Mouse (Mus musculus): ENCODE measurements around the gene Zfp628.
"Not testable (repeated sequence)": the region's sequence is repeated elsewhere in the genome, so short reads cannot be mapped to it uniquely, and the experiment has no call there.

The Zfp628 gene

DNA sequence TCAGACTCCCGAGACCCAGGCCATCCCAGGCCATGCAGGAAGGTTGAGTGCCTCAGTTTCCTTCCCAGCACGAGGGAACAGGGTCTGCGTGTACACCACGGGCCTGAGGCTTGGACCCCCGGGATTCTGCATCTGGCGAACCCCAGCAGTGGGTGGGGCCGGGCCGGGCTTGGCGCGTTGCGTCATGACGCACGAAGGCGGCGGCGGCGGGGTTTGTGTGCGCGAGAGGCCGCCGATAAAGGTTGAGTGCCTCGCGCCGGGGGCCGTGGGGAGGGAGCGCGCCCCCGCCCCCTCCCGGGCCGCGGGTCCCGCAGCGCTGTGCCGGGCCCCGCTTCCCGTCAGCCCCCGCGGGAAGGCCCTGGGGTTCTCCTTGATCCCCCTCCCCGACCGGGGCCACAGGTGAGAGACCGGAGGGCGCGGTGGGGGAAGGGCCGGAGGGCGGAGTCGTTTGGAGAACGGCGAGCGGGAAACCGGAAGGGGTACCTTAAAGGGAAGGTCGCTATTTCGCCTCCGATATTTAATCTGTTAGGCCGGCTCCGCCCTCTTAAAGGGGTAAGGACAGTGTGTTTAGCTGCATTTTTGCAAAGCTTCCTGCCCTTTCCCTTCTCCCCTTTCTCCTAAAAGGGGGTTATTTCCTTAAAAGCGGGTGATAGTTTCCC is at the start of gene Zfp628:
Gene Zfp628 (plus strand): TSS at position 211 of the 659 bp plus-strand sequence.
- peak; percentile 96 for DNase-seq

GRCm38 (mm10) chr7:4865579-4866493 is 49.2 kb upstream of the Zfp628 start:
- peak; percentile 88 for DNase-seq

DNA sequence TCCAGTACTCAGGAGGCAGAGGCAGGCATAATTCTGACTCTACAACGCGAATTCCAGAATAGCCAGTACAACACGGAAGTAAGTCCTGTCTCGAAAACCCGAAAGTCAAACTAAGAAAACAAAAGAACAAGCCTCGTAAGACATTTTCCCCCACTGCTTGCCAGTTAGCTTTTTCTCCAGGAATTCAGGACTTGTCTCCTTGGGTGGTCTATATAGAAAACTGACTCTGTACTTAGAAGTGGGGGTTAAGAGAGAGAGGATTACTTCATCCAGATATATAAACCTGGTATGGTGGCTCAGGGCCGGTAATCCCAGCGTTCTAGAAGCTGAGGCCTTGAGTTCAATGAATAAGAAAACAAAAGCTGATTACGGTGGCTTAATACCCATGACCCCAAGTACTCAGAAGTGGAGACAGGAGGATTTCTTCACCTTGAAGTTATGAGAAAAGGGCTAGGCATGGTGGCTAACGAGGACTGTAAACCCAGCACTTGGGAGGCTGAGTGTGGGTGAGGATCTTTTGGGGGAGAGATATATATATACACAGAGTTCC is 48.3 kb upstream of the Zfp628 start:
- DNase-seq, result no peak

DNA sequence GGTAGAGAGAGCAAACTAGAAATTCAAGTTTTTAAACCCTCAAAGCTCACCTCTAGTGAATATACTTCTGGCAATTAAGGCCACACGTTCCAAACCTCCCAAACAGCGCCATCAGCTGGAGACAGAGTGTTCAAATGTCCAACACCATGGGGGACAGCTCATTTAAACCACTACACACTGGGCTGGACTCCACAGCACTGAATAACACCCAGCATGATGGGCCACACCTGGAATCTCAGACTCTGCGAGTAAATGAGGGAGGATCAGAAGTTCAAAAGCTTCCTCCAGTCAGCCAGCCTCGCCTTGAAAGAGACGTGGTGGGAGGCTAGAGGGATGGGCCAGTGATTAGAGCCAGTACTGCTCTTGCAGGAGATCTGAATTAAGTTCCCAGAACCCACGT is 44.9 kb upstream of the Zfp628 start, which contains the start of gene Isoc2b:
Gene Isoc2b (minus strand): TSS at position 126 of the 400 bp plus-strand sequence.
- no peak for DNase-seq

DNA sequence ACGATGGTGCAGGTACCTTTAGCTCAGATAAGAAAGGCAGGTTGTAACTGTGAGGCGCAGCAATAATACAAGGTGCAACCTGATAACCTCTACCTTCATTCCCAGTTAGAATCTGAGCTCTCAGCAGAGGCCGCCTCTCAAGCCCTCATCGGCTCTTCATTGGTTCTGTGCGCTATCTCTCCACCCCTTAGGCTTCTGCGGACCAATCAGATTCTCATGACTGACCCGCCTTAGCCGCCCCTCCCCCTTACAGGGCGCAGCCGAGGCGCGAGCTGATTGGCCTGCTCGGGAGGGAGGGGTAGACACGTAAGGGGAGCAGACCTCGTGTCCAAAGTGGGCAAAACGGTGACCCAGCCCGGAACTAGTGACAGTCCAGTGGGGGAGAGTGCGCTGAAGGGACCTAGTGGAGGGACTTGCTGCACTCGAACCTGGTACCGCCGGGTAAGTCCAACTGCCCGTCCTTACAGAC is 38.2 kb upstream of the Zfp628 start, which contains the start of gene Isoc2a:
Gene Isoc2a (plus strand): TSS at position 401 of the 469 bp plus-strand sequence.
- peak; percentile 75 for DNase-seq

- DNase-seq, result no peak
Observed at GRCm38 (mm10) chr7:4877226-4877625, 37.8 kb upstream of the Zfp628 start.

GRCm38 (mm10) chr7:4878186-4878585 is 36.8 kb upstream of the Zfp628 start:
- DNase-seq, result no peak

GRCm38 (mm10) chr7:4879036-4879435 is 36.0 kb upstream of the Zfp628 start:
- not testable (repeated sequence) for DNase-seq

DNA sequence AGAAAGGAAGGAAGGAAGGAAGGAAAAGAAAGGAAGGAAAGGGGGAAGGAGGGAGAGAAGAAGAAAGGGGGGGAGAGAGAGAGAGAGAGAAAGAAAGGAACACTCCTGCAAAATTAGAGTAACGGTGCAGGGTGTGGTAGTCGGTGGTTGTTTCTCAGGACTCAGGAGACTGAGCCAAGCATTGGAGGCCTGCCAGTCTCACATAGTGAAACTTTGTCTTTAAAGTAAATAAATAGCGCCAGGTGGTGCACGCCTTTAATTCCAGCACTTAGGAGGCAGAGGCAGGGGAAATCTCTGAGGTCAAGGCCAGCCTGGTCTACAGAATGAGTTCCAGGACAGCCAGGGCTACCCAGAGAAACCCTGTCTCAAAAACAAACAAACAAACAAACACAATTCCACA is 28.3 kb upstream of the Zfp628 start:
- no peak for DNase-seq

DNA sequence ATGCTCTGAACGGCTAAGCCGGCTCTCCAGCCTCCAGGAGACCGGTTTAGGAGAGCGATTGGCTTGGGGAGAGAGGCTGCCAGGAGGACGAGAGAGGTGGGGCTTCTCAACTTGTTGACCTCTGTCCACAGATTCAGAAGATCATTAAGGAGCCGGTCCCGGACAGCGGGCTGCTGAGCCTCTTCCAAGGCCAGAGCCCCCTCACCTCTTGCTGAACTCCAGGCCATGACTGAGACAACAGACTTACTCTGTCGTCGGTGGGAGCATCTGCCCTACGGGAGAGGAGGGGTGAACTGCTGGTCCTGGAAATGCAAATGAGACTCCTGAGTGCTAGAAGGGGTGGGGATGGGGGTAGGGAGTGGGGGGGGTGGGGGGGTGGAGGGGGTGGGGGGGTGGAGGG is 19.8 kb upstream of the Zfp628 start:
- DNase-seq, result no peak

GRCm38 (mm10) chr7:4898851-4899648 is 16.0 kb upstream of the Zfp628 start:
- no peak for DNase-seq

GRCm38 (mm10) chr7:4899649-4900522 is 15.1 kb upstream of the Zfp628 start:
- no peak for DNase-seq

DNA sequence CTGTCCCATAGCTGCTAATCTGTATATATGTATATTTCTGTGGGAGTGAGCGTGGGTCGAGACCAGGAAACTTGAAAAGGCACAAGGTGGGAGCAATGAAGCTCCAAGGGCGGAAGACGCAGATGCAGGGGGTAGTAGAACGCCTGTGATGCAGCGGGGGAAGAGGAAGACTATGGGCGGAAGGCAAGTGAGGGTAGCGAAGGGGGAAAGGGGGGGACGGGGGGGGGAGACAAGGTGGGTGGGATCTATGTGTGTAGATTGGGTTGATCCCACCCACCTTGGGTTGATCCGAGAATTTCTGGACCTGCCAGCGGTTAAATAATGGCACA is 14.5 kb upstream of the Zfp628 start:
- no peak for DNase-seq

GRCm38 (mm10) chr7:4901171-4901570 is 13.8 kb upstream of the Zfp628 start:
- DNase-seq, result peak; percentile 58

DNA sequence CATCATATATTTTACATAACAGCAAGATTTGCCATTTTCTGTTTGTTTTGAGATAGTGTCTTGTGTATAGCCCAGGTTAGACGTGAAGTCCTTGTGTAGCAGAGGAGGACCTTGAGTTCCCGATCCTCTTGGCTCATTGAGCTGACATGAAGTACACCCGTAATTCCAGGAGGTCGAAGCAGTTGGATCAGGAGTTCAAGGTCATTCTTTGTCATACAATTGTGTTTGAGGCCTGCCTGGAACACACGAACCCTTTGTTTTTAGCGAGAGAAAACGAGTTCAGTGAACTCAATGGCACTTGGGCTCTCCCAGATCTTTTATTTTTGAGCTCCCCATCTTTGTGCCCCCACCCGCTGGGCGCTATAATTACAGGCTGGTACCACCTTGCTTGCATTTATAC is 12.6 kb upstream of the Zfp628 start:
- DNase-seq, result no peak

- no peak for DNase-seq
Observed at GRCm38 (mm10) chr7:4906466-4906950, 8.5 kb upstream of the Zfp628 start, which contains the start of gene Gm36210. Gene Gm36210, minus strand, starts transcription at chr7:4906516.

DNA sequence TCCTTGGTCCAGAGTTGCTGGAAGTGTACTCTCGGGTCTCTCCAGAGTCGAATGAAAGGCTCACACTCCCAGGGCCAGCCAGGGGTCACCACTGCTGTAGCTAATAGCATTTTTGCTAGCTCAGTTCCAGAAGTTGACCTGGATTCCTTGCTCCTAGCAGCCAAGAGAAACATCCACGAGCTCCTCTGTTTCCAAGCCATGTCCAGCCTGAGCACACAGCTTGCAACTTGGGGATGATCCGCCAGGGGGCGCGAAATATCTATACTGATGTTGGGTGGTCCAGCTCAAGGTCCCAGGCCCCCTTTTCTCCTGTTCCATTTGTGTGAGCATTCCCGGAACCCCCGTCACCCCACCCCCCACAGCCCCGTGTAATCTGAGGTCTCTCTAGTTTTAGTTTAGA is 3.5 kb upstream of the Zfp628 start:
- DNase-seq, result peak; percentile 80

GRCm38 (mm10) chr7:4912248-4912647 is 2.8 kb upstream of the Zfp628 start:
- DNase-seq, result no peak

- peak; percentile 38 for DNase-seq
Observed at GRCm38 (mm10) chr7:4915669-4916416, 826 bp downstream of the Zfp628 start.

DNA sequence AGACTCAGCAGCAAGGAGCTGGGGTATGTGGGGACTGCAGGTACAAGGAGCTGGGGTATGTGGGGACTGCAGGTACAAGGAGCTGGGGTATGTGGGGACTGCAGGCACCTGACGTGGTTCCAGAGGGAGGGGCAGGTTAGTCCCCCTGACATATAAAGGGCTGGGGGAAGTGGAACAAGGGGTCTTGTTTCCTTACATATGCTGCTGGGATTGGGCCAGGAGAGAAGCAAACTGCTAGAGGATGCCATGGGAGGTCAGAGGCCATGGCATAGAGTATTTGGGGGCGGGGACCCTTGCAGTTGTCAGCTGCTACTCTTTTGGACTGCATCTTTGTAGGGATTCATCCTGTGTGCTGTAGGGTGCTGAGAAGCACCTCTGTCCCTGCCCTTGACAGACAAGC is 2.5 kb downstream of the Zfp628 start:
- DNase-seq, result no peak

DNA sequence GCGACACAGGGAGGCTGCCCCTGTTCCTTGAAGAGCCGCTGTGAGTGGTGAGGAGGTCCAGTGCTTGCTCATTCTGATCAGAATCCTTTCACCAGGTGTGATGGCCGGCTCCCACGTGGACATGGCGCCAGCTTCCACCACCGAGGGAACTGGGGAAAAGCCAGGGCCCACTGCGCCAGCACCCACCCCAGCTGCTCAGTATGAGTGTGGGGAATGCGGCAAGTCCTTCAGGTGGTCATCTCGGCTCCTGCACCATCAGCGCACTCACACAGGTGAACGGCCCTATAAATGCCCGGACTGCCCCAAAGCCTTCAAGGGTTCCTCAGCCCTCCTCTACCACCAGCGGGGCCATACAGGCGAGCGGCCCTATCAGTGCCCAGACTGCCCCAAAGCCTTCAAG is 3.7 kb downstream of the Zfp628 start:
- no peak for DNase-seq
